Mouse (Mus musculus): Measurements from ENCODE around the gene Natd1.
"Not testable (repeated sequence)": the region's sequence is repeated elsewhere in the genome, so short reads cannot be mapped to it uniquely, and the experiment has no call there.

DNA sequence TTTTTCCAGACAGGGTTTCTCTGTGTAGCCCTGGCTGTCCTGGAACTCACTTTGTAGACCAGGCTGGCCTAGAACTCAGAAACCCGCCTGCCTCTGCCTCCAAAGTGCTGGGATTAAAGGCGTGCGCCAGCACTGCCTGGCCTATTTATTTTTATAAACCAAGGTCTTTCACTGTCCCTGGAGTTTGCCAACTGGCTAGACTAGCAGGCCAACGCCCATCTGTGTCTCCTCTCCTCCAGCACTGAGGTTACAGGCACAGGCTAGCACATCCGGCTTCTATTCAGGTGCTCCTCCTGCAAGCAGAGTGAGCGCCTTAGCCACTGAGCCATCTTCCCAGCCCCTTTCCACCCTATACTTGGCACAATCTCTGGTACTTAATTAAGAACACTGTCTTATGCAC, 45.1 kb downstream of the Natd1 start:
- TF ChIP-seq GATA1, TAL1 (IDR thresholded peaks at IDR 0.05; ENCODE audit: low read length): not testable (repeated sequence)
